Mouse (Mus musculus) MEL (cell line): Measurements from ENCODE around the gene Tnrc18.

Source experiments
- CHD2 ChIP-seq: IDR thresholded peaks from 2 replicates; pipeline ENCODE4 v1.6.1; 2011; ENCODE audit warnings: low read length, improper control_type of control experiment
- CTCF ChIP-seq, 3 experiments: IDR thresholded peaks in 2 of 3; conservative IDR thresholded peaks in 1 of 3; 2 replicates each; pipeline ENCODE4 v1.5.1; 2011 to 2012; ENCODE audit warnings: low read length in 3 of 3, low read depth in 2 of 3, mild to moderate bottlenecking in 2 of 3, improper control_type of control experiment in 1 of 3, inconsistent platforms in 1 of 3, mixed read lengths in 1 of 3, moderate library complexity in 1 of 3; ENCODE audit not compliant: control insufficient read depth in 1 of 3, insufficient read depth in 1 of 3, poor library complexity in 1 of 3, severe bottlenecking in 1 of 3
- EP300 ChIP-seq, 2 experiments: IDR thresholded peaks; 2 replicates each; pipeline ENCODE4 v1.6.1; 2011; ENCODE audit warnings: improper control_type of control experiment in 2 of 2, low read length in 2 of 2, low read depth in 1 of 2, mild to moderate bottlenecking in 1 of 2
- POLR2A ChIP-seq, 2 experiments: IDR thresholded peaks; 2 replicates each; pipeline ENCODE4 v1.6.1; 2011 to 2012; ENCODE audit warnings: low read length in 2 of 2, mild to moderate bottlenecking in 2 of 2, control low read depth in 1 of 2, improper control_type of control experiment in 1 of 2, low read depth in 1 of 2, moderate library complexity in 1 of 2; ENCODE audit not compliant: control insufficient read depth in 1 of 2, insufficient read depth in 1 of 2, poor library complexity in 1 of 2
- POLR2AphosphoS2 ChIP-seq: IDR thresholded peaks from 2 replicates; pipeline ENCODE4 v1.6.1; 2011; ENCODE audit warnings: low read length, improper control_type of control experiment
- ZNF384 ChIP-seq: IDR thresholded peaks from 2 replicates; pipeline ENCODE4 v1.6.1; 2012; ENCODE audit warnings: low read depth, mild to moderate bottlenecking, inconsistent platforms, low read length, improper control_type of control experiment

- no peak for TF ChIP-seq CTCF (IDR thresholded peaks at IDR 0.05 in 2 of 3, conservative IDR thresholded peaks at IDR 0.05 in 1 of 3; ENCODE audit: control insufficient read depth in 1 of 3, insufficient read depth in 1 of 3, low read depth in 2 of 3, low read length in 3 of 3, poor library complexity in 1 of 3, severe bottlenecking in 1 of 3)
- TF ChIP-seq EP300 (IDR thresholded peaks at IDR 0.05; ENCODE audit: low read depth in 1 of 2, low read length in 2 of 2), result no peak
- TF ChIP-seq CHD2, result no peak
- no peak for TF ChIP-seq POLR2AphosphoS2
- no peak for TF ChIP-seq POLR2A (IDR thresholded peaks at IDR 0.05; ENCODE audit: control insufficient read depth in 1 of 2, insufficient read depth in 1 of 2, low read depth in 1 of 2, low read length in 2 of 2, poor library complexity in 1 of 2)
- TF ChIP-seq ZNF384, result no peak
Observed at GRCm38 (mm10) chr5:142836891-142837290, 19.4 kb upstream of the Tnrc18 start.
